Mouse (Mus musculus) embryo, embryonic 11 days (tissue): ENCODE measurements at regions not wholly inside any gene's neighbourhood (a gene's known extent, or its start where the extent isn't known, plus 50 kb on each side); places are given as distances from the start of the nearest gene placed in this dataset.

ENCODE experiments used
- DNase-seq: peaks from one replicate; pipeline ENCODE4 v3.0.0-alpha.2; 2015

GRCm38 (mm10) chr13:102280198-102280597, 413.2 kb upstream of the Cd180 start:
- DNase-seq = no peak

GRCm38 (mm10) chr13:102294451-102294850, 398.9 kb upstream of the Cd180 start:
- DNase-seq = no peak

- DNase-seq = no peak
Observed at GRCm38 (mm10) chr13:102295079-102295478, 398.3 kb upstream of the Cd180 start.

- no peak for DNase-seq
Observed at GRCm38 (mm10) chr13:102307983-102308382, 385.4 kb upstream of the Cd180 start.

GRCm38 (mm10) chr13:102312096-102312495, 381.3 kb upstream of the Cd180 start:
- DNase-seq = no peak

- DNase-seq = no peak
Observed at GRCm38 (mm10) chr13:102315921-102316692, 377.3 kb upstream of the Cd180 start.

- DNase-seq = no peak
Observed at GRCm38 (mm10) chr13:102318891-102319404, 374.4 kb upstream of the Cd180 start.

GRCm38 (mm10) chr13:102319453-102319852, 373.9 kb upstream of the Cd180 start:
- DNase-seq = no peak

- no peak for DNase-seq
Observed at GRCm38 (mm10) chr13:102323876-102324275, 369.5 kb upstream of the Cd180 start.

- no peak for DNase-seq
Observed at GRCm38 (mm10) chr13:102326003-102326402, 367.4 kb upstream of the Cd180 start.

- DNase-seq = no peak
Observed at GRCm38 (mm10) chr13:102326544-102326943, 366.8 kb upstream of the Cd180 start.

GRCm38 (mm10) chr13:102333667-102334066, 359.7 kb upstream of the Cd180 start:
- no peak for DNase-seq

- peak; percentile 71 for DNase-seq
Observed at GRCm38 (mm10) chr13:102334131-102334534, 359.2 kb upstream of the Cd180 start.

- no peak for DNase-seq
Observed at GRCm38 (mm10) chr13:102343236-102343635, 350.1 kb upstream of the Cd180 start.

GRCm38 (mm10) chr13:102344606-102345269, 348.6 kb upstream of the Cd180 start:
- DNase-seq = no peak

- DNase-seq = no peak
Observed at GRCm38 (mm10) chr13:102349493-102349892, 343.9 kb upstream of the Cd180 start.

- no peak for DNase-seq
Observed at GRCm38 (mm10) chr13:102352073-102352854, 341.1 kb upstream of the Cd180 start.

- DNase-seq = no peak
Observed at GRCm38 (mm10) chr13:102355569-102355968, 337.8 kb upstream of the Cd180 start.

- peak; percentile 26 for DNase-seq
Observed at GRCm38 (mm10) chr13:102372451-102373082, 320.8 kb upstream of the Cd180 start.

GRCm38 (mm10) chr13:102380667-102381066, 312.7 kb upstream of the Cd180 start:
- no peak for DNase-seq

- DNase-seq = no peak
Observed at GRCm38 (mm10) chr13:102391911-102392310, 301.4 kb upstream of the Cd180 start.

- DNase-seq = peak; percentile 43
Observed at GRCm38 (mm10) chr13:102392868-102393661, 300.3 kb upstream of the Cd180 start.
